Mouse (Mus musculus): Measurements from ENCODE around the gene Ckap4. TPM values are rescaled to one million over a fixed set of nuclear protein-coding genes. Genes with fewer than 3 reads are reported as not detected.

Gene Ckap4
- total RNA-seq, 1 experiment from 2014 or later: 40.4 TPM

Other genes with a start within 250 kb of the Ckap4 start
- gene Nuak1, start 93.5 kb downstream of the Ckap4 start, total RNA-seq (2017): 0.49 and 1.0 TPM in 2 replicates
- gene Tcp11l2, start 42.6 kb upstream of the Ckap4 start, total RNA-seq (2017): 168 and 169 TPM in 2 replicates
- 46.3 and 55.4 TPM in 2 replicates for gene Polr3b, start 88.2 kb upstream of the Ckap4 start, total RNA-seq (2017)
- 0.37 TPM in 1 of 2 replicates, not detected in the other for gene Rfx4, start 222.0 kb upstream of the Ckap4 start, total RNA-seq (2017)